Mouse (Mus musculus) forebrain, embryonic 14.5 days (tissue): ENCODE results near the gene Rptor. TPM values are rescaled to one million over a fixed set of nuclear protein-coding genes. Genes with fewer than 3 reads are reported as not detected.
A peak's percentile ranks its signal among the peaks of the same experiment; 100 is the strongest.

Source experiments
- ATAC-seq: fragments of 200-750 bp; cut with Nextera tagmentation; 2 replicates; pipeline ENCODE4 v1.8.0; 2017; ENCODE audit warnings: mild to moderate bottlenecking, moderate library complexity
- DNase-seq: peaks from one replicate; pipeline ENCODE4 v3.0.0-alpha.2; 2015; ENCODE audit warnings: low spot score
- H3K27ac ChIP-seq: fragments of 300-500 bp; sonication (generic); 2 replicates; pipeline ENCODE4 v1.5.1; 2014; ENCODE audit warnings: low read depth, mild to moderate bottlenecking, control low read depth, low read length, moderate library complexity
- H3K27me3 ChIP-seq: fragments of 300-500 bp; sonication (generic); replicated peaks from 2 replicates; pipeline ENCODE4 v1.6.1; 2014; ENCODE audit warnings: low read length, control low read depth, mixed read lengths; ENCODE audit not compliant: control insufficient read depth, insufficient read depth
- H3K36me3 ChIP-seq: fragments of 300-500 bp; sonication (generic); 2 replicates; pipeline ENCODE4 v1.6.1; 2014; ENCODE audit warnings: low read length, control low read depth; ENCODE audit not compliant: control insufficient read depth, insufficient read depth
- H3K4me1 ChIP-seq: fragments of 300-500 bp; sonication (generic); 2 replicates; pipeline ENCODE4 v1.6.1; 2014; ENCODE audit warnings: antibody characterized with exemption, low read length, control low read depth; ENCODE audit not compliant: control insufficient read depth, insufficient read depth
- H3K4me2 ChIP-seq: fragments of 300-500 bp; sonication (generic); 2 replicates; pipeline ENCODE4 v1.6.1; 2014; ENCODE audit warnings: mild to moderate bottlenecking, control low read depth, low read length
- H3K4me3 ChIP-seq: fragments of 300-500 bp; sonication (generic); 2 replicates; pipeline ENCODE4 v1.5.1; 2014; ENCODE audit warnings: low read depth, low read length, control low read depth
- H3K9ac ChIP-seq: fragments of 300-500 bp; sonication (generic); 2 replicates; pipeline ENCODE4 v1.6.1; 2014; ENCODE audit warnings: mild to moderate bottlenecking, low read length, control low read depth, moderate library complexity
- H3K9me3 ChIP-seq: fragments of 300-500 bp; sonication (generic); replicated peaks from 2 replicates; pipeline ENCODE4 v1.6.1; 2016; ENCODE audit warnings: low read length, control low read depth, mixed read lengths; ENCODE audit not compliant: control insufficient read depth
- WGBS: fragments of 180-500 bp; shearing (Covaris S2); extraction: QIAGEN DNeasy Blood & Tissue Kit; methylation state at CpG from one replicate; pipeline ENCODE4 v1.1.7; 2014; 5-methylcytosine and 5-hydroxymethylcytosine counted together
- polyA plus RNA-seq: library from polyadenylated mRNA; unstranded; fragments of >200 nt; fragmentation: Nextera tagmentation; extraction: Ambion mirVana; gene quantifications from 2 replicates; pipeline ENCODE4 v1.2.1, GENCODE M21; 2014

Gene Rptor
- polyA plus RNA-seq, 1 experiment from 2014 or later, result 7.0 TPM

GRCm38 (mm10) chr11:119666567-119667108 is 63.9 kb downstream of the Rptor start:
- Histone ChIP-seq H3K27me3 (no peaks in the 10 kb centered on the region), H3K4me3 (no peak overlapping the region), H3K4me2 (no peak overlapping the region), H3K36me3 (no peaks in the 10 kb centered on the region), H3K9me3 (no peaks in the 10 kb centered on the region), H3K4me1 (peaks cover 4% of the 10 kb centered on the region; the same call in 1 of the 2 replicates), H3K9ac (no peak overlapping the region), H3K27ac (no peak overlapping the region)
- DNase-seq (no peak), ATAC-seq (no peak)
- WGBS, result 45% methylated on average over 2 of the region's 2 CpGs

GRCm38 (mm10) chr11:119670690-119671666 is 68.3 kb downstream of the Rptor start:
- H3K4me1 ChIP-seq, result 0 out of 2 replicates have a peak, but pooled peaks cover 2% of the 10 kb centered on the region
- no peaks in the 10 kb centered on the region for H3K36me3 ChIP-seq
- WGBS, result 82% methylated on average over 11 of the region's 11 CpGs
- DNase-seq, result no peak
- no peak overlapping the region for H3K9ac ChIP-seq
- H3K9me3 ChIP-seq, result no peaks in the 10 kb centered on the region
- no peak overlapping the region for H3K4me2 ChIP-seq
- no peak overlapping the region for H3K4me3 ChIP-seq
- no peaks in the 10 kb centered on the region for H3K27me3 ChIP-seq
- H3K27ac ChIP-seq, result no peak overlapping the region
- ATAC-seq, result no peak

GRCm38 (mm10) chr11:119672041-119672440 is 69.3 kb downstream of the Rptor start:
- no peak overlapping the region for H3K4me2 ChIP-seq
- no peak overlapping the region for H3K4me3 ChIP-seq
- H3K9me3 ChIP-seq, result no peaks in the 10 kb centered on the region
- no peak overlapping the region for H3K9ac ChIP-seq
- H3K27me3 ChIP-seq, result no peaks in the 10 kb centered on the region
- DNase-seq (no peak), ATAC-seq (no peak)
- H3K27ac ChIP-seq, result no peak overlapping the region
- 18% methylated on average over 2 of the region's 2 CpGs for WGBS
- H3K4me1 ChIP-seq, result 0 out of 2 replicates have a peak, but pooled peaks cover 2% of the 10 kb centered on the region
- no peaks in the 10 kb centered on the region for H3K36me3 ChIP-seq

- no peak overlapping the region for H3K4me2 ChIP-seq
- H3K27ac ChIP-seq, result no peak overlapping the region
- H3K36me3 ChIP-seq, result no peaks in the 10 kb centered on the region
- H3K27me3 ChIP-seq, result no peaks in the 10 kb centered on the region
- no peaks in the 10 kb centered on the region for H3K9me3 ChIP-seq
- 0 out of 2 replicates have a peak, but pooled peaks cover 2% of the 10 kb centered on the region for H3K4me1 ChIP-seq
- H3K4me3 ChIP-seq, result no peak overlapping the region
- ATAC-seq (no peak), DNase-seq (no peak)
- no peak overlapping the region for H3K9ac ChIP-seq
- WGBS, result 82% methylated on average over 4 of the region's 4 CpGs
Measured at GRCm38 (mm10) chr11:119672775-119673174, 70.1 kb downstream of the Rptor start.

GRCm38 (mm10) chr11:119674835-119675234 is 72.1 kb downstream of the Rptor start:
- no peak overlapping the region for H3K4me3 ChIP-seq
- ATAC-seq (no peak), DNase-seq (no peak)
- WGBS, result 84% methylated on average over 4 of the region's 4 CpGs
- no peak overlapping the region for H3K9ac ChIP-seq
- no peaks in the 10 kb centered on the region for H3K27me3 ChIP-seq
- 0 out of 2 replicates have a peak, but pooled peaks cover 2% of the 10 kb centered on the region for H3K4me1 ChIP-seq
- no peaks in the 10 kb centered on the region for H3K36me3 ChIP-seq
- no peak overlapping the region for H3K27ac ChIP-seq
- no peak overlapping the region for H3K4me2 ChIP-seq
- H3K9me3 ChIP-seq, result no peaks in the 10 kb centered on the region

GRCm38 (mm10) chr11:119675546-119675945 is 72.8 kb downstream of the Rptor start:
- no peak overlapping the region for H3K4me2 ChIP-seq
- ATAC-seq (no peak), DNase-seq (no peak)
- WGBS, result 85% methylated on average over 6 of the region's 6 CpGs
- no peak overlapping the region for H3K9ac ChIP-seq
- no peaks in the 10 kb centered on the region for H3K27me3 ChIP-seq
- no peaks in the 10 kb centered on the region for H3K36me3 ChIP-seq
- no peaks in the 10 kb centered on the region for H3K9me3 ChIP-seq
- no peak overlapping the region for H3K27ac ChIP-seq
- no peak overlapping the region for H3K4me3 ChIP-seq
- H3K4me1 ChIP-seq, result 0 out of 2 replicates have a peak, but pooled peaks cover 2% of the 10 kb centered on the region

- Histone ChIP-seq H3K4me3 (no peak overlapping the region), H3K4me1 (0 out of 2 replicates have a peak, but pooled peaks cover 2% of the 10 kb centered on the region), H3K9me3 (no peaks in the 10 kb centered on the region), H3K36me3 (no peaks in the 10 kb centered on the region), H3K27ac (no peak overlapping the region), H3K9ac (no peak overlapping the region), H3K4me2 (no peak overlapping the region), H3K27me3 (no peaks in the 10 kb centered on the region)
- DNase-seq (no peak), ATAC-seq (no peak)
- WGBS, result 86% methylated on average over 7 of the region's 7 CpGs
Measured at GRCm38 (mm10) chr11:119676751-119677411, 74.2 kb downstream of the Rptor start.

- H3K9me3 ChIP-seq, result no peaks in the 10 kb centered on the region
- H3K27me3 ChIP-seq, result no peaks in the 10 kb centered on the region
- no peak overlapping the region for H3K4me3 ChIP-seq
- no peaks in the 10 kb centered on the region for H3K36me3 ChIP-seq
- H3K27ac ChIP-seq, result no peak overlapping the region
- no peak overlapping the region for H3K9ac ChIP-seq
- DNase-seq, result peak; percentile 53
- WGBS, result 82% methylated on average over 5 of the region's 5 CpGs
- no peak overlapping the region for H3K4me2 ChIP-seq
- ATAC-seq, result peak; percentile 46; the same call in 1 of the 2 replicates
- 0 out of 2 replicates have a peak, but pooled peaks cover 2% of the 10 kb centered on the region for H3K4me1 ChIP-seq
Measured at GRCm38 (mm10) chr11:119678427-119678826, 75.7 kb downstream of the Rptor start.
